Mouse (Mus musculus) cerebellum, postnatal 14 days (tissue): ENCODE measurements around the gene Cers1.

ENCODE experiments used
- DNase-seq, 2 experiments: peaks; one replicate each; pipeline ENCODE4 v3.0.0; 2021; ENCODE audit warnings: mixed read lengths in 2 of 2

Cers1 gene

DNA sequence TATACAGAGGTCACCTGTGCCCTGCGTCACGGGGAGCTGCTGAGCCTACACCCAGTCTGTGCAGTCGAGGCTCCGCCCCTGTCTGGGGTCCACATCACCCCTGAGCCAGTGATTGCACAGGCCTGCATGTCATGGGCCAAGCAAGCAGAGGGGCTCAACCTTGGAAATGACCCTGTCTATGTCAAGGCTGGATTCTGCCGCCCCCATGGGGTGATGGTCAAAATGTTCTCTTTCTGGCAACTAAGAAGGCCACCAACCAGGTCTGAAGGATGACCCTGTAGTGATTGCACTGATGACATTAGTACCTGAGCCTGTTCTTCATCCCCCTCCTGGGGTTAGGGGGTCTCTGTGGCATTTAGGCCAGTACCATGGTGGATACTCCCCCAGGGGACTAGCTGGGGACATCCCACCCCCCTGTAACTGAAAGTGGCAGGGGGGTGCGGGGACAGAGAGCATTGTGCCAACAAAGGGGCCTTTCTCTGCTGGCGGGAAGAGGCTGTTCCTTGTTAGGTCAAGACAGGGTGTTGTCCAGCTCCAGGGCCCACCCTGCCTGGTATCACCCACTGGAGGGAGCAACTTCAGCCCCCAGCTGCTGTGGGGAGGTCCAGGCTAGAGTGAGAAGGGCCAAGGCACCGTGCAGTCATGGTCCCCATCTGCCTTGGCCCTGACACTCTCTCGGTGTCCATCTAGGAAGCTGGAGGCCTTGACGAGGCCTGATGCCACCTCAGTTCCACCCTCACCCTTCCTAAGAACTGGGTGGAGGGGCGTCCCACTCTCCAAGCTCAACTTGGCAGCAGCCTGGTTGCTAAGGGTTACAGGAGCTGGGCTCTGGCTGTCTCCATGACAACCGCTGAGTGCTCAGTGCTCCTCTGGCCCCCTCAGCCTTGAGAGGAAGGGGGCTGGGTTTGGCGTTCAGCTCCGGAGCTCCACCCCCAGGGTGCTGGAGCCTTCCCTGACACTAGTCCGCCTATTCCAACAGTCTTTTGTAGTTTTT lies 1.2 kb downstream of the Cers1 start:
- DNase-seq = peak; percentile 79 to 81

GRCm38 (mm10) chr8:70317872-70318271 lies 2.3 kb downstream of the Cers1 start:
- no peak for DNase-seq

DNA sequence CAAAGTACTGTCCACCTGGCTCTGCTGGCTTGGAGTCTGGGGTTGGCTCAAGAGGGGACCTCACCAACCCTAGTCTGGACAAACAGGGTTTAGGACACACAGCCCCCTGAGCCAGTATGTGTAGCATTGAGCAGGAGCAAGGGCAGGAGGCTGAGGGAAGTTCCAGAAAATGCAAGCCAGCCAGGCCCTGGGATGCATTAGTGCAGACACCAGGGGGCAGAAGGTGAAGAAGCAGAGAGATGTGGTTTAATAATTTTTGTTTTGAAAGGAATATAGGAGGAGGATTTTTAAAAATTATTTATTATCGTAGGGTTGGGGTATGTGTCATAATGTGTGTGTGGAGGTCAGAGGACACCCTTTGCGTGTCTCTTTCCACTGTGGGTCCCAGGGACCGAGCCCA lies 8.1 kb downstream of the Cers1 start:
- no peak for DNase-seq

GRCm38 (mm10) chr8:70327512-70327911 lies 11.9 kb downstream of the Cers1 start:
- no peak for DNase-seq

GRCm38 (mm10) chr8:70329124-70329834 lies 13.7 kb downstream of the Cers1 start, which contains the start of gene Gdf1:
Gene Gdf1, plus strand, starts transcription at chr8:70329817.
- peak in 1 of 2 experiments; percentile 31 for DNase-seq

DNA sequence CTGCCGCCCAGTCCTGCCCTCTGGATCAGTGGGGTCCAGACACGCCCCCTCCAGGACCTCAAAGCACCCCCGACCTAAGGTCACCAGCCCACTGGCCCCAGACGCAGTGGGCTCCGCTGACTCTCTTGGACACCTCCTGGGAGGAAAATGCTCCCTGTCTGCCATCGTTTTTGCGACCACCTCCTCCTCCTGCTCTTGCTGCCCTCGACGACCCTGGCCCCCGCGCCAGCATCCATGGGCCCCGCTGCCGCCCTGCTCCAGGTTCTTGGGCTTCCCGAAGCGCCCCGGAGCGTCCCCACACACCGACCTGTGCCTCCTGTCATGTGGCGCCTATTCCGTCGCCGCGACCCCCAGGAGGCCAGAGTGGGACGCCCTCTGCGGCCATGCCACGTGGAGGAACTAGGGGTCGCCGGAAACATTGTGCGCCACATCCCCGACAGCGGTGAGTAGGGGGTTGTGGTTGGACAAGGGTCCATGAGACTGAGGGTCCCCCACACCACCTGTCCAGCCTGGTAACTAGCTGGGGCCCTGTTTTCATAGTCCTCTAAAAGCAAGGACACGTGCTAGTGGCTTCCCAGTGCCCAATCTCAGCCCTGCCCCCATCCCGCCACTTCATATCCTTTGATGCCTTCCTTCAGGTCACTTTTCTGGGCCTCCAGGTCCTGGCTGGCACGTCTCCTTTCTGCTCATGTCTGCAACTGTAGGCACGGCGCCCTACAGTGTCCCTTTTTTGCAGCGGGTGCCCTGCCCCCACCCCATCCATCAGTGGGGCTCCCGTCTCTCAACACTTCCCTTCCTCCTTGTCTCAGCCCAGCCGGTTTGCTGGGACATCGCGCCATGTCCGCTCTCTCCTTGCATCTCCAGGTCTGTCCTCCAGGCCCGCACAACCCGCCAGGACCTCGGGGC lies 14.5 kb downstream of the Cers1 start:
- DNase-seq = peak in 1 of 2 experiments; percentile 58

- DNase-seq = peak; percentile 57 to 71
These were observed 15.3 kb downstream of the Cers1 start for GRCm38 (mm10) chr8:70330741-70331364.

DNA sequence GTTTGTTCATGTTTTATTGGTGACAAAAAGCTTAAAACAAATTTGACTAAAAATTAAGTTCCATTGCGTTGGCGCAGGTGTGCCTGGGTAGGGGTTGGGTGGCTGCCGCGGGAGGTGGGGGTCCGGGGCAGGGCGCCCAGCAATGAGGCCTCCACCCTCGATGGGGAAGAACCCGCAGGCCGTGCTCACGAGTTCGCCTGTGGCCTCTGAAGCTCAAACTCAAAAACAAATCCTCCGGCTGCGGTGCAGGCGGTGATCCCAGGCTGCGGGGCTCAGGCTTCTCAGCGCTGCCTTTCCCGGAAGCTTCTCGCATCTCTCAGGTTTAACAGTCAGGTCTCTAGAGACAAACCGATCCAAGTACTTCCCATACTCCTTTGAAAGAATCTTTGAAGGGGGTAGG lies 16.0 kb downstream of the Cers1 start:
- DNase-seq = peak in 1 of 2 experiments; percentile 57

GRCm38 (mm10) chr8:70332070-70332877 lies 16.7 kb downstream of the Cers1 start:
- DNase-seq = peak; percentile 90

GRCm38 (mm10) chr8:70332878-70333202 lies 17.3 kb downstream of the Cers1 start:
- no peak for DNase-seq

GRCm38 (mm10) chr8:70338931-70339330 lies 23.4 kb downstream of the Cers1 start:
- no peak for DNase-seq

- DNase-seq = no peak
These were observed 25.1 kb downstream of the Cers1 start for GRCm38 (mm10) chr8:70340659-70341058.

GRCm38 (mm10) chr8:70342007-70342406 lies 26.4 kb downstream of the Cers1 start:
- DNase-seq = peak in 1 of 2 experiments; percentile 57

DNA sequence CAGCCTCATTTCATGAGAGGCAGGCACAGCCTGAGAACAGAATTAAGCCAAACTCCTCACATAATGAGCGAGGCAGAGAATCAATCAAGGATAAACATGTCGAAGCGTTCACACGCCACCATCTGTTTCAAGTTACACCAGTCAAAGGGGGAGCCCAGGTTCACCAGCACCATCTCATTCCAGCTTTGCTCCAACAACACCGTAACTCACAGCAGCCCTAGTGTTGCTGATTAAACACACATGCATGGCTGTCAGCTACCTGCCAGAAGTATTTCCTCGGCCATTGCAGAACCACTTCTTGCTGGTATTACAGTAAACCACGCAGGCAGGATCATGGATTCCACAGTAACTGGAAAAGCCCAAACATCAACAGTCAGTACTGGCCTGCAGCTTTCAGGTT lies 27.5 kb downstream of the Cers1 start:
- no peak for DNase-seq

- DNase-seq = peak; percentile 77 to 82
These were observed 28.1 kb downstream of the Cers1 start for GRCm38 (mm10) chr8:70343696-70344095.

- DNase-seq = no peak
These were observed 28.7 kb downstream of the Cers1 start for GRCm38 (mm10) chr8:70344279-70344678.

DNA sequence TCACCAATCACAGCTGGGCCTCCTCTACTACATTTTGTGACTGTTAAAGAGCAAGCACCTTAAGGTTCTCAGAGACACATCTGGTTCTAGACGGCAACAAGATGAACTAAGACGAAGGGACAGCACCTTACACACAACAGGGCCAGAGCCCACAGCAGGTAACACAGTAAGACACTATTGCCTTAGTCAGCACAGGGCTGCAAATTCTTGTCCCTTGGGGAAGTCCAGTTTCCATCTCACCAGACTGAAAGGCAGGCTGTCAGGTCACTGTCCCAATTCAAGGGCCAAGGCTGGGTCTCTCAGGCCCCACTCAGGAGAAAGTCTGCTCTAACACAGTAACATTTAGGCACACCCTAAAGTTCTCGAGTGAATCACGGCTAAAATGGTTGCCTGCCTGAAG lies 31.9 kb downstream of the Cers1 start:
- no peak for DNase-seq

DNA sequence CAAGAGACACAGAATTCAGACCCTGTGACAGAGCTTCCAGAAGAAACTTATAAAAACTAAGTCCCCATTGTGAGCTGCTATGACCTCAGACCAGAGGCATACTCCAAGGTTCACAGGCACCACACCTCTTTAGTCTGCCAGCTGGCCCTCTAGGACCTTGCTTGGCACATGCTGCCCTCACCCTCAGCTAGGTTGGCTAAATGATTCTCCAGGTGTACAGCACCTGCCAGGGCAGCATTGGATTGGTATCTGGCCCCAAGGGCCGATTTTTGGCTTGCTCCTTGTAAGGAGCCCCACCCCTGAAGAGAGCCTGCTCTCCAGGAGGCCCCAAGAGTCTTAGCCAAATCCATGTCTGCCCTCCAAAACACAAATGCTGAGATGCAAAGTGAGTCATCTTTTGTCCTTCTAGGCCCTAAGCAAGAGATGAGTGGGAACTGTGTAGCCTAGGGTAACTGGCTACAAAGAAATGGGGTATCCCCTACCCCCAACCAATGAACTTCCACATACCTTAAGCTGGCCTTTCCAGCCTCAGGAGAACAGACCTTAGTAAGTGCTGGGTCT lies 32.4 kb downstream of the Cers1 start:
- no peak for DNase-seq

DNA sequence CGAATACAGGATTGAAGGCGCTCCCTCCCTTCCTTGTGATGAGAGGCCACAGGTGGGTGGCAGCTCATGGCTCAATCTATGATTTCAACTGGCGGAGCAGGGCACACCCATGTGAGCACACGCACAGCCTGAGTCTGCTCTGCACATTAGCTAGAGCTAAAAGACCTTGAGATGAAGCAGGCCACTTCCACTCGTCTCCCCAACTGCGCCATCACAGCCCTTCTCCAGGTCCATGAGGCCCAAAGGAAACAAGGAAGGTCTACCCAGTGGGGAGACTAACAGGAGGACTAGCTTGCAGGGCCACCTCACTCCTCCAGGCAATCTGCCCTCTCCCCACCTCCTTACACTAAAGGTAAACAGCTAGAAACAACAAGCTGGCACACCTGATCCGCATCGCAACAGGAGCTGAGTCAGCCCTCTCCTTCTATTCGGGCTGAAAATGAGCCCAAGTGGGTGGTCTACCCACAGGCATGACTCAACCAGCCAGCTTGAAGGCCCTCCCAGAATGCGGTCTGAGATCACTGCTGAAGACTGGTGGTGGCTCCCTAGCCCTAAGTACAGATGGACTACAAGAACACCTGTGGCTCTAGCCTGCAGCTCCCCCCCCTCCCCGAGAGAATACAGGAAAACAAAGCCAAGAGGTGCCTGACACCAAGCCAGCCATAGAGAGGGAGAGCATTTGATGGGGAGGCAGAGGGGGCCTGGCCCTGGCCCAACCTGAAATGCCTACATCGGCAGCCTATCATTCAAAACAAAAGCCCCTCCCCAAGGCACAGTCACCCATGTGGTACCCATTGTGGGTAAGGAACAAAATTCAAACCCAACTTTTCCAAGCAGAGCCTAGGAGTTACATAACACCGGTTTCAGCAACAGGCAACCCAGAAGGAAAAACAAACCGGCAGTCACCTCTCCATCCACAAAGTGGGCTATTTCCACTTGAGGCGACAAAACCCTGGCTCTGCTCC lies 35.7 kb downstream of the Cers1 start:
- peak in 1 of 2 experiments; percentile 50 for DNase-seq

DNA sequence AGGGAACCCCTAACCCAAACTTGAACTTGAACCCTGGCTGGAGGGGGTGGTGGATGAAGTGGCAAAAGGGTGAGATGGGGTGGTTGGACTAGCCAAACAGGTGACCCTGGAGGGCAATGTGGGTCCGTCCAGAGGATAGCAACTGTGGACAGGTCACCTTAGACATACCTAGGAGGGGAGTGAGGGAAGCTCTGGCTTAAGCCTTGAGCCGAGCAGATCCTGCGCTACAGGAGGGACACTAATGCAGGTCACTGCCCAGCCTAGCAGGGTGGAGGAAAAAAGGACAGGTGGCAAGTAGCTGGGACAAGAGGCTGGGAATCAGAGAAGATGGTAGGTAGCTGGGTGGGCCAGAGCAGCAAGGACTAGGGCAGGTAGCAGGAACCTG lies 36.4 kb downstream of the Cers1 start:
- DNase-seq = no peak
